Mouse (Mus musculus) forebrain, embryonic 10.5 days (tissue): ENCODE results near the gene Gm13290. TPM values are rescaled to one million over a fixed set of nuclear protein-coding genes. Genes with fewer than 3 reads are reported as not detected.
"Not testable (repeated sequence)": the region's sequence is repeated elsewhere in the genome, so short reads cannot be mapped to it uniquely, and the experiment has no call there.

Experiments
- DNase-seq: peaks from one replicate; pipeline ENCODE4 v3.0.0-alpha.2; 2017; ENCODE audit warnings: low spot score; ENCODE audit errors: extremely low spot score
- H3K27ac ChIP-seq: fragments of 300-500 bp; sonication (generic); 2 replicates; pipeline ENCODE4 v1.5.1; 2016; ENCODE audit warnings: mild to moderate bottlenecking
- H3K27me3 ChIP-seq: fragments of 300-500 bp; sonication (generic); 2 replicates; pipeline ENCODE4 v1.6.1; 2016; ENCODE audit warnings: mild to moderate bottlenecking; ENCODE audit not compliant: poor library complexity, severe bottlenecking
- H3K36me3 ChIP-seq: fragments of 300-500 bp; sonication (generic); replicated peaks from 2 replicates; pipeline ENCODE4 v1.6.1; 2016; ENCODE audit warnings: mild to moderate bottlenecking, moderate library complexity
- H3K4me1 ChIP-seq: fragments of 300-500 bp; sonication (generic); 2 replicates; pipeline ENCODE4 v1.6.1; 2016
- H3K4me3 ChIP-seq: fragments of 300-500 bp; sonication (generic); 2 replicates; pipeline ENCODE4 v1.5.1; 2016; ENCODE audit warnings: mild to moderate bottlenecking, moderate library complexity
- H3K9me3 ChIP-seq: fragments of 300-500 bp; sonication (generic); 2 replicates; pipeline ENCODE4 v1.6.1; 2016; ENCODE audit warnings: mild to moderate bottlenecking, moderate library complexity
- WGBS: fragments of 180-500 bp; shearing (Covaris S2); methylation state at CpG from one replicate; pipeline ENCODE4 v1.1.7; 2016; 5-methylcytosine and 5-hydroxymethylcytosine counted together
- polyA plus RNA-seq: library from polyadenylated mRNA; unstranded; fragments of >200 nt; fragmentation: Nextera tagmentation; extraction: Ambion mirVana; gene quantifications from 2 replicates; pipeline ENCODE4 v1.2.1, GENCODE M21; 2016

Gene Gm13290
- polyA plus RNA-seq, 1 experiment from 2014 or later: 0.76 TPM

DNA sequence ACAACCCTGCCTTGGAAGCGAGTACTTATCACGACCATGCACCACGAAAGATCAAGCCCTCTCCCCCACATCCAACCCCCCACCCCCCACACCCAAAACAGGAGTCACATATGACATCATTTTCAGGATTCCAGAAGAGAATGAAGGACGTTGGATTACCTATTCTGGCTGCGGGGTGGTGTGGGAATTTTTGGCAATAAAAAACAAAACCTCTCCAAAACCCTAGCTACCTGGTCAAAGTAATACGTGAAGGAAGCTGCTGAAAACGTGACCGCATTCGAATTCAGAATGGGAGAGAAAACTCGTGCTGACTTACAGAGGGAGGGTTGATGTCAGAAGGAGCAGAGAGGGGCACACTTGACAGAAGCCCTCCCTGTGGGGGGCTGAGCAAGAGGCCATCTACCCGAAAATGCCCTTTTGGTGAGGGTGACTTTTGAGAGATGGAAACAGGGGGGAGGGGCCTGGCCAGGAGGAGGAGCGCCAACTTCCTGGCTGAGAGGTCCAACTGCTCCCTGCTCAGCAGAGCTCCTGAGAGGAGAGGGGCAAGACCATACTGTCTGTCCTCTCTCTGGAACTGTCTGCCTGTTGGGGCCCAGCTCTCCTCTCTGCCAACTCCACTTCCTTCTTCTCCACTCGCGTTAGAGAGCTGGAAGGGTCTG is 13.9 kb upstream of the Gm13290 start, which contains the start of gene Gm13283:
Gene Gm13283 (plus strand): TSS at position 510 of the 659 bp plus-strand sequence.
- not testable (repeated sequence) for DNase-seq
- peak within 1 kb of the TSS; percentile 66; the same call in 1 of the 2 replicates for H3K27ac ChIP-seq

DNA sequence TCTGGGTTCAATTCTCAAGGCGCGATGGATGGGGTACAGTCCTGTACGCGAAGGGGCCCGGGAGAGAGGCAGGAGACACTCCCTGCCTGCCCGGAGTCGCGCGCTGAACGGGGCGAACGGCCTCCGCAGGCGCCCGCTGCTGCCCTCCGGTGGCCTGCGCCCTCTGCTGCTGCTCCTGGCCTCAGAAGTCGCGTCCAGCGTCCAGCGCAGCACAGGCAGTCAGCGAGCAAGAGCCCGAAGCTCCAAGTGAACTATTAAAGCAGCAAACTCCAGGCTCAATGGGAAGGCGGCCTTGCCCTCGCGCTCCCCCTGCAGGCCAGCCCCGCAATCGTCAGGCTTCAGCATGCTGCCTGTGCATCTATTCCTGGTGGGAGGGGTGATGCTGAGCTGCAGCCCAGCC is 13.2 kb upstream of the Gm13290 start:
- H3K27me3 ChIP-seq, H3K36me3 ChIP-seq, H3K9me3 ChIP-seq: not testable (repeated sequence)
- peaks cover 10% of the 10 kb centered on the region for H3K4me1 ChIP-seq
- whole genome bisulfite sequencing: under 1% methylated on average over 27 of the region's 28 CpGs
- peak; percentile 64 for DNase-seq
- H3K27ac ChIP-seq: peak overlapping the region; percentile 66; the same call in 1 of the 2 replicates
- H3K4me3 ChIP-seq: peak overlapping the region; percentile 44

More for the DNA sequence above, 13.9 kb upstream of the Gm13290 start, which contains the start of gene Gm13283:
- not testable (repeated sequence) for H3K36me3 ChIP-seq, H3K27me3 ChIP-seq, H3K9me3 ChIP-seq
- WGBS: 27% methylated on average over 11 of the region's 14 CpGs
- Histone ChIP-seq H3K4me1 (peaks cover 10% of the 10 kb centered on the region), H3K4me3 (peak within 1 kb of the TSS; percentile 44)

DNA sequence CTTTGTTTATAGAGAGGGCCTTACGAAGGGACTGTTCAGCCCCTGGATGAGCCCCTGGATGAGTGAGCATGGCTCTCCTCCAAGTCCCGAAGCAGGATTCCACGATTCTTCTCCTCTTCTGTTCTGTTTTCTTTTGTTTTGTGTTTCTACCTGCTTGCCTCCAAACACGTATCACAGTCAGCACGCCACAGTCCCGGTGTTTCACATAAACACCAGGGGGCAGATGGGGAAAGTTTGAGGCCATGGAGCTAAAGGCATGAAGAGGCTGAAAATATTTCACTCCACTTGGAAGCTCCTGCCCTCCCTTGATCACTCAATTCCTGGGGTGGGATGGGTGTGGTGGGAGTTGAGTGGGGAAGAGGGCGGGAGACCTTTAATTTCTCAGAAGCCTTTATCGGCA is 11.9 kb upstream of the Gm13290 start:
- H3K36me3 ChIP-seq, H3K27ac ChIP-seq, H3K9me3 ChIP-seq, H3K4me1 ChIP-seq, H3K27me3 ChIP-seq, DNase-seq, H3K4me3 ChIP-seq: not testable (repeated sequence)
- WGBS: 75% methylated on average over 6 of the region's 8 CpGs

DNA sequence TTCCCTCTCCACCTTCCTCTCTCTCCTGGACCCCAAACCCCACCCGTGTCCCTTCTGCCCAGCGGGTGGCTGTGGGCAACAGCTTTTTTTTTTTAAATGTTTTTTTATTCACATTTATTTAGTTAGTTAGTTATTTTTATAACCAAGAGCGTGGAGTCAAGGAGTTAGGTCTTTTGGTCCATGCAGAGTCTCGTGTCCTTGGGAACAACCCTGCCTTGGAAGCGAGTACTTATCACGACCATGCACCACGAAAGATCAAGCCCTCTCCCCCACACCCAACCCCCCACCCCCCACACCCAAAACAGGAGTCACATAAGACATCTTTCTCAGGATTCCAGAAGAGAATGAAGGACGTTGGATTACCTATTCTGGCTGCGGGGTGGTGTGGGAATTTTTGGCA is 11.3 kb upstream of the Gm13290 start:
- not testable (repeated sequence) for H3K4me3 ChIP-seq, DNase-seq, H3K36me3 ChIP-seq, H3K27ac ChIP-seq, H3K27me3 ChIP-seq, H3K9me3 ChIP-seq, H3K4me1 ChIP-seq
- WGBS: 54% methylated on average over 9 of the region's 9 CpGs

DNA sequence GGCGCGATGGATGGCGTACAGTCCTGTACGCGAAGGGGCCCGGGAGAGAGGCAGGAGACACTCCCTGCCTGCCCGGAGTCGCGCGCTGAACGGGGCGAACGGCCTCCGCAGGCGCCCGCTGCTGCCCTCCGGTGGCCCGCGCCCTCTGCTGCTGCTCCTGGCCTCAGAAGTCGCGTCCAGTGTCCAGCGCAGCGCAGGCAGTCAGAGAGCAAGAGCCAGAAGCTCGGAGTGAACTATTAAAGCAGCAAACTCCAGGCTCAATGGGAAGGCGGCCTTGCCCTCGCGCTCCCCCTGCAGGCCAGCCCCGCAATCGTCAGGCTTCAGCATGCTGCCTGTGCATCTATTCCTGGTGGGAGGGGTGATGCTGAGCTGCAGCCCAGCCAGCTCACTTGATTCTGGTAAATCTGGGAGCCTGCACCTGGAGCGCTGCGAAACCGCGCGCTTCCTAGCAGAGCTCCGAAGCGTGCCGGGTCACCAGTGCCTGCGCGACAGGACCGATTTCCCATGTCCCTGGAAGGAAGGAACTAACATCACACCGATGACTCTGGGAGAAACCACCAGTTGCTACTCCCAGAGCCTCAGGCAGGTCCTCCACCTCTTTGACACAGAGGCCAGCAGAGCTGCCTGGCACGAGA is 10.1 kb upstream of the Gm13290 start:
- not testable (repeated sequence) for H3K36me3 ChIP-seq, H3K27ac ChIP-seq, H3K27me3 ChIP-seq, H3K9me3 ChIP-seq, H3K4me1 ChIP-seq
- peak; percentile 63 for DNase-seq
- H3K4me3 ChIP-seq: peak overlapping the region; percentile 45
- WGBS: 2% methylated on average over 40 of the region's 42 CpGs

DNA sequence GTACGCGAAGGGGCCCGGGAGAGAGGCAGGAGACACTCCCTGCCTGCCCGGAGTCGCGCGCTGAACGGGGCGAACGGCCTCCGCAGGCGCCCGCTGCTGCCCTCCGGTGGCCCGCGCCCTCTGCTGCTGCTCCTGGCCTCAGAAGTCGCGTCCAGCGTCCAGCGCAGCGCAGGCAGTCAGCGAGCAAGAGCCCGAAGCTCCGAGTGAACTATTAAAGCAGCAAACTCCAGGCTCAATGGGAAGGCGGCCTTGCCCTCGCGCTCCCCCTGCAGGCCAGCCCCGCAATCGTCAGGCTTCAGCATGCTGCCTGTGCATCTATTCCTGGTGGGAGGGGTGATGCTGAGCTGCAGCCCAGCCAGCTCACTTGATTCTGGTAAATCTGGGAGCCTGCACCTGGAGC is 3.0 kb downstream of the Gm13290 start, which contains the start of gene Gm13289:
Gene Gm13289 (plus strand): TSS at position 301 of the 400 bp plus-strand sequence.
- not testable (repeated sequence) for H3K36me3 ChIP-seq, H3K27ac ChIP-seq, H3K4me1 ChIP-seq, H3K4me3 ChIP-seq, H3K27me3 ChIP-seq, DNase-seq, H3K9me3 ChIP-seq
- WGBS: no CpG with 5 or more reads among the region's 29 CpGs

DNA sequence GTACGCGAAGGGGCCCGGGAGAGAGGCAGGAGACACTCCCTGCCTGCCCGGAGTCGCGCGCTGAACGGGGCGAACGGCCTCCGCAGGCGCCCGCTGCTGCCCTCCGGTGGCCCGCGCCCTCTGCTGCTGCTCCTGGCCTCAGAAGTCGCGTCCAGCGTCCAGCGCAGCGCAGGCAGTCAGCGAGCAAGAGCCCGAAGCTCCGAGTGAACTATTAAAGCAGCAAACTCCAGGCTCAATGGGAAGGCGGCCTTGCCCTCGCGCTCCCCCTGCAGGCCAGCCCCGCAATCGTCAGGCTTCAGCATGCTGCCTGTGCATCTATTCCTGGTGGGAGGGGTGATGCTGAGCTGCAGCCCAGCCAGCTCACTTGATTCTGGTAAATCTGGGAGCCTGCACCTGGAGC is 5.9 kb downstream of the Gm13290 start, which contains the start of gene Gm13272:
Gene Gm13272 (plus strand): TSS at position 301 of the 400 bp plus-strand sequence.
- WGBS: no CpG with 5 or more reads among the region's 29 CpGs
- not testable (repeated sequence) for DNase-seq

DNA sequence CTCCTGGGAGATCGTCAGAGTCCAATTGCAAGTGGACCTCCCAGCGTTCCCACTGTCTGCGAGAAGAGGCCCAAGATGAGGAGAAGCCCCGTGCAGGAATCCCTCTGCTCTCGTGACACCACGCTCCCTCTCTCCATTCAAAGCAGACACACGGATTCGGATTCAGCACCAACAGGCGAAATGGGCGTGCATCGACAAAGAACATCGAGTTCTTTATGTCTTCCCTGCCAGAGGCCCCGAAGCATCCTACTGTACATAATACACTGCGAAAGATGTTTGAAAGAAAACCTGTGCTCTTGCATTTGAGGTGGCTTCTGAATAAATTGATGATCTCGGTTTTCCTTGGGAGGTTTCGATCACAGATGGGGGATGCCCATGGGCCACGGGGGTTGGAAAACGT is 6.7 kb downstream of the Gm13290 start:
- H3K4me1 ChIP-seq, DNase-seq: not testable (repeated sequence)
- WGBS: 43% methylated on average over 16 of the region's 18 CpGs

More for the DNA sequence above, 5.9 kb downstream of the Gm13290 start, which contains the start of gene Gm13272:
- H3K27ac ChIP-seq, H3K4me3 ChIP-seq, H3K27me3 ChIP-seq, H3K9me3 ChIP-seq, H3K4me1 ChIP-seq, H3K36me3 ChIP-seq: not testable (repeated sequence)

DNA sequence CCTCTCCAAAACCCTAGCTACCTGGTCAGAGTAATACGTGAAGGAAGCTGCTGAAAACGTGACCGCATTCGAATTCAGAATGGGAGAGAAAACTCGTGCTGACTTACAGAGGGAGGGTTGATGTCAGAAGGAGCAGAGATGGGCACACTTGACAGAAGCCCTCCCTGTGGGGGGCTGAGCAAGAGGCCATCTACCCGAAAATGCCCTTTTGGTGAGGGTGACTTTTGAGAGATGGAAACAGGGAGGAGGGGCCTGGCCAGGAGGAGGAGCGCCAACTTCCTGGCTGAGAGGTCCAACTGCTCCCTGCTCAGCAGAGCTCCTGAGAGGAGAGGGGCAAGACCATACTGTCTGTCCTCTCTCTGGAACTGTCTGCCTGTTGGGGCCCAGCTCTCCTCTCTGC is 8.2 kb downstream of the Gm13290 start, which contains the start of gene Ifnz:
Gene Ifnz (plus strand): TSS at position 301 of the 400 bp plus-strand sequence.
- not testable (repeated sequence) for H3K4me1 ChIP-seq, H3K27me3 ChIP-seq, H3K36me3 ChIP-seq, H3K9me3 ChIP-seq, DNase-seq, H3K27ac ChIP-seq
- peak within 1 kb of the TSS; percentile 33; the same call in 1 of the 2 replicates for H3K4me3 ChIP-seq
- 17% methylated on average over 5 of the region's 7 CpGs for WGBS

More for the DNA sequence above, 6.7 kb downstream of the Gm13290 start:
- not testable (repeated sequence) for H3K4me3 ChIP-seq, H3K9me3 ChIP-seq, H3K27ac ChIP-seq, H3K27me3 ChIP-seq, H3K36me3 ChIP-seq

DNA sequence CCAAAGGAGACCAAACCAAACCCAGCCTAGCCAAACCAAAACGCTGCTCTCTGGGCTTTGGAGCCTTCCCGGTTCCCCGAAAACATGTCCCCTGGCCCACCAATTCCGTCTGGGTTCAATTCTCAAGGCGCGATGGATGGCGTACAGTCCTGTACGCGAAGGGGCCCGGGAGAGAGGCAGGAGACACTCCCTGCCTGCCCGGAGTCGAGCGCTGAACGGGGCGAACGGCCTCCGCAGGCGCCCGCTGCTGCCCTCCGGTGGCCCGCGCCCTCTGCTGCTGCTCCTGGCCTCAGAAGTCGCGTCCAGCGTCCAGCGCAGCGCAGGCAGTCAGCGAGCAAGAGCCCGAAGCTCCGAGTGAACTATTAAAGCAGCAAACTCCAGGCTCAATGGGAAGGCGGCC is 8.7 kb downstream of the Gm13290 start:
- WGBS: 0% methylated on average over 4 of the region's 31 CpGs
- H3K36me3 ChIP-seq, H3K9me3 ChIP-seq, H3K27me3 ChIP-seq, H3K4me1 ChIP-seq, DNase-seq, H3K27ac ChIP-seq: not testable (repeated sequence)
- peak overlapping the region; percentile 33; the same call in 1 of the 2 replicates for H3K4me3 ChIP-seq

DNA sequence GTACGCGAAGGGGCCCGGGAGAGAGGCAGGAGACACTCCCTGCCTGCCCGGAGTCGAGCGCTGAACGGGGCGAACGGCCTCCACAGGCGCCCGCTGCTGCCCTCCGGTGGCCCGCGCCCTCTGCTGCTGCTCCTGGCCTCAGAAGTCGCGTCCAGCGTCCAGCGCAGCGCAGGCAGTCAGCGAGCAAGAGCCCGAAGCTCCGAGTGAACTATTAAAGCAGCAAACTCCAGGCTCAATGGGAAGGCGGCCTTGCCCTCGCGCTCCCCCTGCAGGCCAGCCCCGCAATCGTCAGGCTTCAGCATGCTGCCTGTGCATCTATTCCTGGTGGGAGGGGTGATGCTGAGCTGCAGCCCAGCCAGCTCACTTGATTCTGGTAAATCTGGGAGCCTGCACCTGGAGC is 11.8 kb downstream of the Gm13290 start, which contains the start of gene Gm13276:
Gene Gm13276 (plus strand): TSS at position 301 of the 400 bp plus-strand sequence.
- not testable (repeated sequence) for H3K4me3 ChIP-seq, H3K27ac ChIP-seq, H3K4me1 ChIP-seq, H3K36me3 ChIP-seq, DNase-seq, H3K9me3 ChIP-seq, H3K27me3 ChIP-seq
- no CpG with 5 or more reads among the region's 27 CpGs for WGBS

DNA sequence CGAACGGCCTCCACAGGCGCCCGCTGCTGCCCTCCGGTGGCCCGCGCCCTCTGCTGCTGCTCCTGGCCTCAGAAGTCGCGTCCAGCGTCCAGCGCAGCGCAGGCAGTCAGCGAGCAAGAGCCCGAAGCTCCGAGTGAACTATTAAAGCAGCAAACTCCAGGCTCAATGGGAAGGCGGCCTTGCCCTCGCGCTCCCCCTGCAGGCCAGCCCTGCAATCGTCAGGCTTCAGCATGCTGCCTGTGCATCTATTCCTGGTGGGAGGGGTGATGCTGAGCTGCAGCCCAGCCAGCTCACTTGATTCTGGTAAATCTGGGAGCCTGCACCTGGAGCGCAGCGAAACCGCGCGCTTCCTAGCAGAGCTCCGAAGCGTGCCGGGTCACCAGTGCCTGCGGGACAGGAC is 14.8 kb downstream of the Gm13290 start, which contains the start of gene Gm13277:
Gene Gm13277 (plus strand): TSS at position 231 of the 400 bp plus-strand sequence.
- H3K4me1 ChIP-seq, H3K36me3 ChIP-seq, DNase-seq, H3K27me3 ChIP-seq, H3K9me3 ChIP-seq, H3K4me3 ChIP-seq, H3K27ac ChIP-seq: not testable (repeated sequence)
- 3% methylated on average over 4 of the region's 28 CpGs for WGBS

DNA sequence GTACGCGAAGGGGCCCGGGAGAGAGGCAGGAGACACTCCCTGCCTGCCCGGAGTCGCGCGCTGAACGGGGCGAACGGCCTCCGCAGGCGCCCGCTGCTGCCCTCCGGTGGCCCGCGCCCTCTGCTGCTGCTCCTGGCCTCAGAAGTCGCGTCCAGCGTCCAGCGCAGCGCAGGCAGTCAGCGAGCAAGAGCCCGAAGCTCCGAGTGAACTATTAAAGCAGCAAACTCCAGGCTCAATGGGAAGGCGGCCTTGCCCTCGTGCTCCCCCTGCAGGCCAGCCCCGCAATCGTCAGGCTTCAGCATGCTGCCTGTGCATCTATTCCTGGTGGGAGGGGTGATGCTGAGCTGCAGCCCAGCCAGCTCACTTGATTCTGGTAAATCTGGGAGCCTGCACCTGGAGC is 17.6 kb downstream of the Gm13290 start, which contains the start of gene Gm13278:
Gene Gm13278 (plus strand): TSS at position 301 of the 400 bp plus-strand sequence.
- DNase-seq, H3K27ac ChIP-seq, H3K4me3 ChIP-seq, H3K4me1 ChIP-seq, H3K27me3 ChIP-seq, H3K9me3 ChIP-seq, H3K36me3 ChIP-seq: not testable (repeated sequence)
- no CpG with 5 or more reads among the region's 28 CpGs for WGBS
